Mouse (Mus musculus): ENCODE measurements around the gene Scfd2.

Scfd2 gene

GRCm38 (mm10) chr5:74455510-74456269 lies 75.9 kb downstream of the Scfd2 start:
- peak; percentile 13 for DNase-seq

DNA sequence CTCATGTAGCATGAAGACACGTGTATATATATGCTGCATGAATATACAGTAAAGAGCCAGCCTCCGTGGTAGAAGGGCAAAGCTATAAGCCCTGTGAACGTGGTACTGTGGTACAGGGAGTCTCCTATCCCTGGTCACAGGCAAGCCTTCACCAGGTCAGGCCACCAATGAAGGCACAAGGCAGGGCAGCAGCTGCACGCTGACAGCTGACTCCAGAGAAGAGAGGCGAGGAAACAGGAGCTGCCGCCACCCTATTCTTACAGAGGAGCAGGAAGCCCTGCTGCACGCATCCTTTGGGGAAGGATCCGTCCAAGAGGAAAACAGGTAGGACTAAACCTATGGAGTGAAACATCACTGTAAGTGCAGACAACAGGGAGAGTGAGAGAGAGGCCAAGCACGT lies 76.5 kb downstream of the Scfd2 start:
- no peak for DNase-seq

DNA sequence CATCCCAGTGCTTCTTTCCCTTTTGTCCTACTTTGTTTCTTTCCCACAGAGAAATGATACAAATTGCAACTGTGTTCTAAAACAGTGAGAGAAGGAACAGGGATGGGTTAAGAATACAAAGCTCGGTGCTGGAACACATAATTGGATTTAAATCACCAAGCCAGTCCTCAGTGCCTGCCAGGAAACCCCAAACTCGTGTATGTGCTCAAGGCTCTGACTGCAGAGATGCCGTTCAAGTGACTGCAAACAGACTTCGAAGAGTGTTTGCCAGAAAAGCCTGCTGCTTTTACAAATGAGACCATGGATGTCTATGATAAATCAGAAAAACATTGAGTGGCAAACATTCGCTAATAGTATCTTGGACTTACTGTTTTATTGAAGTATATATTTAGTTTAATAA lies 80.6 kb downstream of the Scfd2 start:
- DNase-seq, result no peak

DNA sequence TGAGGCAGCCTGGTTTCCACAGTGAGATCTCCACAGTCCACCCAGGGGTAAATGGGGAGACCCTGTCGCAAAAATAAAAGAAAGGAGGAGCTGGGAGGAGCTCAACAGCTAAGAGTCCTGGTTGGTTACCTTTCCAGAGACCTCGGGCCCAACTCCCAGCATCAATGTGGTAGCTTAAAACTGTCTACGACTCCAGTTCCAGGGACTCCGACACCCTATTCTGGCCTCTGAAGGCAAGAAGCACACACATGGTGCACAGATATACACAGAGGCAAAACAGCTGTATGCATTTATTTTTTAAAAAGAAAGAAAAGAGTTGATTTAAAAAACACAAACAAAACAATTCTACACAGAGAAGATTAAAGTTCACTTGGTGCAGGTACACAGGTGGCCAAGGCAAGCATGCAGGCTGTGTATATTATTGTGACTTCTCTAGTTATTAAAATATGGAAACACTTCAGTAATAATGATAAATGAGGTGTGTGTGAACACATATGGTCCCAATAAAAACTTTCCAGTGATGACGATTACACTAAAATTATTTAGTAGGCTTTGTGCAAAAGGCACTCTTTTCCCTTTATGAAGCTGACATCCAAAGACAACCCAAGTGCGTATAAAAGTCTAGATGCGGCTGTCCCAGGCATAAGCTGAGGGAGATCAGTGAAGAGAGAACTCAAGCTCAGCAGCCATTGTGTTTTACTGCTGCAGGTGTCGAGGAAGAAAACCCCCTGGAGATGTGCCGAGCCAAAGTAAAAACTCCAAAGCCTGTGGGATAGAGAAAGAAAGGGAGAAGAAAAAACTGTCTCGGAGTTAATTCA lies 83.8 kb downstream of the Scfd2 start:
- DNase-seq, result no peak

DNA sequence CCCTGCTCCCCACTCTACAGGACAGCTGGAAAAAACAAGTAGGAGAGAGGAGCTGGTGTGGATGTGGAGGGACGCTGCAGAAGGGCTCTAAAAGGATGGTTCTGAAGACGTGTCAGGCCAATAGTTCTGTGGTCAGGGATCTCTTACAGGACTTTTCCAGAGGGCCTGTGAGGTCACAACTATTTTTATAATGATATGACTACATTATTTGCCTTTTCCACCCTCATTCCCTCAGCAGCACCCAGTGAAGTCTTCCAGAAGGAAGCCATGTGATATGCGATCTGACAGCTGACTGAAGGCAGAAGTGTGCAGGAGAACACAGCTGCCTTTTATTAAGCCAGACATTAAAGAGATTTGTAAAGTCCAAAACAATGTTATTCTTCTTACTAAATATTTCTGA lies 85.7 kb downstream of the Scfd2 start:
- DNase-seq, result no peak

DNA sequence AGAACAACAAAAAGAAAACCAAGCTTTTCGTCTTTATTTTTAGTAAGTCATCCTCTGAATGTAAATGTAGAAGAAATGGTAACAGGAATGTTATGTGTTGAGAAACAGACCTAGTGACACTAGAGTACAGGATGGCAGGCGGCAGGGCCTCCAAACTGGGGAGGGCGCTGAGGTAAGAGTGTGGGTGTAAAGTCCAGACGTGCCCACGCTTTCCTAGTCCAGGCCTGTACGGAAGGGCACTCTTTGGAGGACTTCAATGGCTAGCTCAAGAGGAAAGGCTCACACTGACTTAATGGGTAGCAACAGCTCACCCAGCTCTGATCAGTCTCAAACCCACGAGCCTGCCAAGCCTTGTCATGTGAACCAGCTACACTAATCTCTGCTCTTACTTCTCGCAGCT lies 93.2 kb downstream of the Scfd2 start:
- no peak for DNase-seq

- DNase-seq, result peak; percentile 67
Measured at GRCm38 (mm10) chr5:74433580-74434147, 97.9 kb downstream of the Scfd2 start.

- no peak for DNase-seq
Measured at GRCm38 (mm10) chr5:74432879-74433539, 98.5 kb downstream of the Scfd2 start.

- peak; percentile 9 for DNase-seq
Measured at GRCm38 (mm10) chr5:74420615-74421132, 110.9 kb downstream of the Scfd2 start.

DNA sequence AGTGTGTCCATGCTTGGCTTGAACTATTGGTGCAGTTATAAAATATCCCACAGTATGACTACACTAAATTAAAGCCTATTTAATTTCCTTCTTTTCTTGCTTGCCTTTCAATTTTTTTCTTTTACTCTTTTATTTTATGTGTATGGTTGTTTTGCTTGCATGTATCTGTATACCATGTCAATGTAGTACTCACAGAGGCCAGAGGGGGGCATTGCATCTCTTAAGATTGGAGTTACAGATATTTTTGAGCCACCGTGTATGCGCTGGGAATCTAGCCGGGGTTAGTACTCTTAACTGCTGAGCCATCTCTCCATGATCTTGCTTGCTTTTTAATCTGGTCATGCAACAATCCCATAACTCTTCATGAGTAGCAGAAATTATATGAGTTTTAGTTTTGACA lies 119.0 kb downstream of the Scfd2 start:
- DNase-seq, result no peak

DNA sequence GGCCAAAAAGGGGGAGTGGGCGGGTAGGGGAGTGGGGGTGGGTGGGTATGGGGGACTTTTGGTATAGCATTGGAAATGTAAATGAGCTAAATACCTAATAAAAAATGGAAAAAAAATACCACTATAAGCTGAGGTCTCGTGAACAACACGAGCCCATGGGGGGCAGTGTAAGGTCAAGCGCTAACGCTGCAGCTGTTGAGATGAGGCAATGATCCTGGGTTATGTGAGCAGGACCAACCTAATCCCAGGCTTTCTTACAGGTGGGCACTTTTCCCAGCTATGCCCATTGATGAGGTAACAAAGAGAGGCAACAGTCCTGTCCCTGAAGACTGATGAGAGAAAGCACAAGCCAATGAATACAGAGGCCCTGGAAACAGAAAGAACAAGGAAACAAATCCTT lies 126.7 kb downstream of the Scfd2 start:
- no peak for DNase-seq

GRCm38 (mm10) chr5:74404083-74404482 lies 127.5 kb downstream of the Scfd2 start:
- peak; percentile 23 for DNase-seq

GRCm38 (mm10) chr5:74402626-74403025 lies 128.9 kb downstream of the Scfd2 start:
- DNase-seq, result peak; percentile 66

DNA sequence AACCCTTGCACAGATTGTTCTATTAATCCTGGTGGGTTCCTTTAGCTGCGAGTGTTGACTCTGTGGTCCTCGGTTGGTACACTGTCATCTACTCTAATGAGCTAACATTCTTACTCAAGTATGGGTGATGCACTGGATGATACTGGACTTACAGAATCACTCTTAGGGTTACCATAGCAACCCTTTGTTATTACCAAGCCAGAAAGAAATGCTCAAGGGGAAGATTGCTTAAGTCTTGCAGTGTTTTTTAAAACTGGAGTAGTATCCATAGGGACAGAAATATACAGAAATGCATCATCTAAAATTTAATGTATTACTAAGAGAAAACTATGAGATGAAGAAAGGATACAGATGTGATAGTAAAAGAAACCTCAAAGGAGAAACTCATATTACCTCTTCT lies 139.8 kb downstream of the Scfd2 start:
- no peak for DNase-seq

- no peak for DNase-seq
Measured at GRCm38 (mm10) chr5:74391346-74391745, 140.2 kb downstream of the Scfd2 start.

GRCm38 (mm10) chr5:74388849-74389248 lies 142.7 kb downstream of the Scfd2 start:
- DNase-seq, result no peak

- DNase-seq, result no peak
Measured at GRCm38 (mm10) chr5:74388101-74388500, 143.5 kb downstream of the Scfd2 start.

DNA sequence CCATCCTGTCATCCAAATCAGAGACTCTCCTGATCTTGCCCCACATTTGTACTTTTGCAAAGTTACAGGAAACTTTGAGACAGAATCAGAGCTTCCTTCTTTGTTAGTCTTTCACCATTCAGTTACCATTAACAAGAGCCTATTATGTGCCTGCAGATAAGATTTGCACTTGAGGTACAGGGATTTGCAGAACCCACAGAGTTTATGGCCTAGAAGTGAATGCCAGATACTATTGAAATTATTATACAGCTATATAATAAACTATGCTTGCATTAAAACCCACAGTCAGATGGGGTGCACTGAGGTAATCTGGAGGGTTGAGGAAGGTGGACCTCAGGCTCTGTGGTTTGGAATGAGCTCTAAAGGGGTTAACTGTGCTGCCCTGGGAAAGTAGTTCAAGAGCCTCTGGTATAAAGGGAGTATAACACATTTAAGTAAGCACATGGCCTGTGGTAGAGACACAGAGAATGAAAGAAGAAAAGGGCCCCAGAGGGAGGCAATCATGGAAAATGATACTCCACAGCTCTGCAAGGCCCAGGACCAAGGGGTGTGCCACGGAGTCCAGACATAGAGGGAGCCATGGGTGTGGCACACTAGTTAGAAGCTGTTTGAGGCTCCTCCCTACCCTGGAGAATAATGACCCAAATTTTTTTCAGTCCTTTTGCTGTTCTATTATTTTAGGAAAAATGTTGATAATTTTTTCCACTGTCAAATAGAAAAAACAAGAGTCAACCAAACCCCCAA lies 144.2 kb downstream of the Scfd2 start:
- no peak for DNase-seq

DNA sequence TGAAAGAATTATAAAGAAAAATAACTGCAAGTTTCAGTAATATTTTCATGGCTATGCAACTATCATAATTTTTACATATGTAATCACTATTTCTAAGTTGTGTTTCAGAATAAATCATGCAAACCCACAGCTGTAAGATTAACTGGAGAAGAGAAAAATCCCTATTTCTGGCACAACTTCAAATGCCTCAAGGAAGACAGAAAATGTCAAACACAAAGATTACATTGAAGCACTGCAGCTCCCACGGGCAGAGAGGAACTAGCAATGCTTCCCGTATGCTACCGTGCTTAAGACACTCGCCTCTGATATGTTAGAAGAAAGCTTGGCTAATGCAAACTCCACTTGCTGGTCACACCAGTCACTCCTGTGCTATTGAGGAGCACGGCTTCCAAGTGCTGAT lies 151.5 kb downstream of the Scfd2 start:
- DNase-seq, result no peak

GRCm38 (mm10) chr5:74366710-74367101 lies 164.9 kb downstream of the Scfd2 start:
- DNase-seq, result peak; percentile 72

GRCm38 (mm10) chr5:74365984-74366709 lies 165.4 kb downstream of the Scfd2 start:
- DNase-seq, result no peak

GRCm38 (mm10) chr5:74365408-74365807 lies 166.2 kb downstream of the Scfd2 start:
- DNase-seq, result no peak

Measured in thymus, postnatal 14 days (tissue).